Mouse (Mus musculus): ENCODE measurements around the gene Pld2.

GRCm38 (mm10) chr11:70513520-70513919, 26.3 kb upstream of the Pld2 start:
- TF ChIP-seq CTCF (IDR thresholded peaks at IDR 0.05; ENCODE audit: borderline replicate concordance, insufficient read depth, low read length) (no peak), POLR2A (IDR thresholded peaks at IDR 0.05; ENCODE audit: low read depth, low read length) (no peak)

All from embryonic fibroblast, embryonic 13.5 days (primary cell).